Mouse (Mus musculus) lung, postnatal 0 days (tissue): Measurements from ENCODE around the gene Fbxw5.

Experiments
- CTCF ChIP-seq: IDR thresholded peaks from 2 replicates; pipeline ENCODE4 v1.5.1; 2016; ENCODE audit warnings: antibody characterized with exemption, mild to moderate bottlenecking
- EP300 ChIP-seq: IDR thresholded peaks from 2 replicates; pipeline ENCODE4 v1.6.1; 2016; ENCODE audit warnings: antibody characterized with exemption, mild to moderate bottlenecking, control low read depth

DNA sequence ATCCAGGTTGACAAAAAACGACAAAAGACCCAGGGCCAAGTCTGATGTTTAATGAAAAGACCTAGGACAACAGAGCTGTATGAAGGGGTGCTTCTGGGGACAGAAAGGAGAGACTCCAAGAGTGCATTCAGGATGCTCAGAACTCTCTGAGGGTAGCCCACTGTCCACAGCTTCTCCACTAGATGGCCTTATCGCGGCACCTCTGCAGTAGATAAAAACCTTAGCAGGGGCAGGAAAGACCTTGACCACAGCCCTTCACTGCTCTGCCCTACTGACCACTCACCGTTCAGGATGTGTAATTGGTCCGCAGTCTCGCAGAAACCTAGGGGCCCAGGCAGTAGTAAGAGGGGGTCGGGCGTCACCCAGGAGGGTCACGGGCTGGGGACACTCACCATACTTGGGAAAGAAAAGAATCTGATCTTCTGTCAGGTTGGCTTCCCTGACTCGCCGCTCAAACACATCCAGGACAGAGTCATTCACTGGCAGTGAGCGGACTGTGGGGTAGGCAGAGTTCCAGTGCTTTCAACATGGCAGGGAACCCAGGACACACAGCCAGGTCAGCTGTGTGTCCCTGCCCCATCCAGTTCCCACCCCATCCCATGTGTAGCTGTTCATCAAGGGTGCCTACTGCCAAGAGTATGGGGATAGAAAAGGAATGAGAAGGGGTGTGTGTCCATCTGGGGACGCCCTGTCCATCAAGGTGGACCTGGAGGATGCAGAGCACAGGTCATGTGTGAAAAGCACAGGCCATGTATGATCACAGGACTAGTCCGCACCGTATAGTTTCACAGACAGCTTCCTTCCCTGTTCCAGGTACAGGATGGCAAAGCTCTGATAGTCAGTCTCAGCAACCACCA is 1.7 kb upstream of the Fbxw5 start:
- TF ChIP-seq CTCF: no peak
- no peak for TF ChIP-seq EP300
